Mouse (Mus musculus) C2C12 (cell line): ENCODE results near the gene Clic6.

Source experiments
- CEBPB ChIP-seq: IDR thresholded peaks from one replicate; pipeline ENCODE4 v1.6.1; 2011; ENCODE audit warnings: low read depth, mild to moderate bottlenecking, control low read depth, moderate library complexity
- CTCF ChIP-seq: IDR thresholded peaks from one replicate; pipeline ENCODE4 v1.5.1; 2011; ENCODE audit not compliant: control insufficient read depth, insufficient read depth, insufficient read length
- FOSL1 ChIP-seq: IDR thresholded peaks from one replicate; pipeline ENCODE4 v1.8.0; 2011; ENCODE audit warnings: mild to moderate bottlenecking, low read length; ENCODE audit not compliant: poor library complexity, insufficient read depth, severe bottlenecking
- MAX ChIP-seq: IDR thresholded peaks from one replicate; pipeline ENCODE4 v1.6.1; 2011; ENCODE audit warnings: mild to moderate bottlenecking, control low read depth
- MYOD1 ChIP-seq: IDR thresholded peaks from one replicate; pipeline ENCODE4 v1.6.1; 2011; ENCODE audit warnings: low read depth; ENCODE audit not compliant: control insufficient read depth, insufficient read length
- MYOG ChIP-seq: IDR thresholded peaks from one replicate; pipeline ENCODE4 v1.6.1; 2011; ENCODE audit not compliant: control insufficient read depth, insufficient read length; ENCODE audit errors: extremely low read depth

- TF ChIP-seq CTCF, result no peak
- TF ChIP-seq CEBPB, result no peak
- TF ChIP-seq MAX, result no peak
- no peak for TF ChIP-seq MYOD1
- no peak for TF ChIP-seq MYOG
- TF ChIP-seq FOSL1, result no peak
Observed at GRCm38 (mm10) chr16:92497851-92498588, 12.5 kb downstream of the Clic6 start.
